Mouse (Mus musculus) thymus, postnatal 36 days (tissue): ENCODE measurements at regions not wholly inside any gene's neighbourhood (a gene's known extent, or its start where the extent isn't known, plus 50 kb on each side); places are given as distances from the start of the nearest gene placed in this dataset.

Experiments
- DNase-seq, 2 experiments: peaks; one replicate each; pipeline ENCODE4 v3.0.0; 2022; ENCODE audit warnings: mixed read lengths in 2 of 2

- DNase-seq = no peak
Measured at GRCm38 (mm10) chr15:97125836-97126822, 70.4 kb upstream of the Slc38a4 start.

- DNase-seq = no peak
Measured at GRCm38 (mm10) chr15:97122263-97122662, 66.5 kb upstream of the Slc38a4 start.

GRCm38 (mm10) chr15:97112452-97113200, 56.9 kb upstream of the Slc38a4 start:
- no peak for DNase-seq

- DNase-seq = no peak
Measured at GRCm38 (mm10) chr15:97111320-97112192, 55.8 kb upstream of the Slc38a4 start.

GRCm38 (mm10) chr15:97107779-97108178, 52.0 kb upstream of the Slc38a4 start:
- no peak for DNase-seq

- DNase-seq = no peak
Measured at GRCm38 (mm10) chr15:97106556-97106955, 50.8 kb upstream of the Slc38a4 start.
